Mouse (Mus musculus): Measurements from ENCODE around the gene Ptprcap.
A peak's percentile ranks its signal among the peaks of the same experiment; 100 is the strongest.
"Not testable (repeated sequence)": the region's sequence is repeated elsewhere in the genome, so short reads cannot be mapped to it uniquely, and the experiment has no call there.

Gene Ptprcap

GRCm38 (mm10) chr19:4153232-4153654 lies at the start of gene Ptprcap:
Ptprcap (plus strand) TSS chr19:4153604.
- peak; percentile 36 for DNase-seq (ENCODE audit: low spot score)

GRCm38 (mm10) chr19:4103792-4104191 lies 49.6 kb upstream of the Ptprcap start:
- no peak for DNase-seq (ENCODE audit: low spot score)

- no peak for DNase-seq (ENCODE audit: low spot score)
These were observed 48.7 kb upstream of the Ptprcap start for GRCm38 (mm10) chr19:4104675-4105194.

GRCm38 (mm10) chr19:4106654-4107053 lies 46.8 kb upstream of the Ptprcap start:
- DNase-seq (ENCODE audit: low spot score) = no peak

- DNase-seq (ENCODE audit: low spot score) = no peak
These were observed 44.9 kb upstream of the Ptprcap start for GRCm38 (mm10) chr19:4108535-4108934.

GRCm38 (mm10) chr19:4112063-4112960 lies 41.1 kb upstream of the Ptprcap start:
- no peak for DNase-seq (ENCODE audit: low spot score)

- no peak for DNase-seq (ENCODE audit: low spot score)
These were observed 40.1 kb upstream of the Ptprcap start for GRCm38 (mm10) chr19:4113186-4113805.

GRCm38 (mm10) chr19:4113806-4114230 lies 39.6 kb upstream of the Ptprcap start:
- no peak for DNase-seq (ENCODE audit: low spot score)

GRCm38 (mm10) chr19:4114551-4114950 lies 38.9 kb upstream of the Ptprcap start:
- DNase-seq (ENCODE audit: low spot score) = no peak

GRCm38 (mm10) chr19:4115144-4115543 lies 38.3 kb upstream of the Ptprcap start:
- no peak for DNase-seq (ENCODE audit: low spot score)

GRCm38 (mm10) chr19:4115816-4116215 lies 37.6 kb upstream of the Ptprcap start:
- DNase-seq (ENCODE audit: low spot score) = no peak

- no peak for DNase-seq (ENCODE audit: low spot score)
These were observed 36.4 kb upstream of the Ptprcap start for GRCm38 (mm10) chr19:4117006-4117405.

GRCm38 (mm10) chr19:4118350-4118749 lies 35.1 kb upstream of the Ptprcap start:
- DNase-seq (ENCODE audit: low spot score) = no peak

- DNase-seq (ENCODE audit: low spot score) = no peak
These were observed 33.5 kb upstream of the Ptprcap start for GRCm38 (mm10) chr19:4119716-4120487.

- no peak for DNase-seq (ENCODE audit: low spot score)
These were observed 32.9 kb upstream of the Ptprcap start for GRCm38 (mm10) chr19:4120496-4120895.

- peak; percentile 99 for DNase-seq (ENCODE audit: low spot score)
These were observed 32.2 kb upstream of the Ptprcap start for GRCm38 (mm10) chr19:4121097-4121805.

GRCm38 (mm10) chr19:4121896-4122295 lies 31.5 kb upstream of the Ptprcap start:
- DNase-seq (ENCODE audit: low spot score) = not testable (repeated sequence)

GRCm38 (mm10) chr19:4122411-4123370 lies 30.7 kb upstream of the Ptprcap start:
- no peak for DNase-seq (ENCODE audit: low spot score)

GRCm38 (mm10) chr19:4124432-4124831 lies 29.0 kb upstream of the Ptprcap start:
- no peak for DNase-seq (ENCODE audit: low spot score)

- DNase-seq (ENCODE audit: low spot score) = not testable (repeated sequence)
These were observed 28.1 kb upstream of the Ptprcap start for GRCm38 (mm10) chr19:4125268-4125667.

Data from retina, embryonic 14.5 days (tissue).